Mouse (Mus musculus): ENCODE results near the gene Pitpnb. TPM values are rescaled to one million over a fixed set of nuclear protein-coding genes. Genes with fewer than 3 reads are reported as not detected.

Pitpnb gene
- total RNA-seq (2014; fragmentation: Nextera tagmentation): 84.8 and 93.5 TPM in 2 replicates
- 14.9 and 19.3 TPM in 2 replicates for total RNA-seq (2017)
- 19.5 and 31.5 TPM in 2 replicates for polyA plus RNA-seq (2012)

GRCm38 (mm10) chr5:111330417-111331098, at the start of gene Pitpnb:
Pitpnb (plus strand) TSS chr5:111330763.
- Histone ChIP-seq H3K27me3 (ENCODE audit: insufficient read depth, low read length) (no peaks in the 10 kb centered on the region), H3K4me3 (ENCODE audit: low read depth, low read length) (peak within 1 kb of the TSS; percentile 93), H3K36me3 (replicated peaks) (peaks cover 31% of the 10 kb centered on the region), H3K4me1 (ENCODE audit: insufficient read depth, low read depth, low read length) (peaks cover 43% of the 10 kb centered on the region), H3K9me3 (replicated peaks) (no peaks in the 10 kb centered on the region)
- DNase-seq (ENCODE audit: low spot score) (peak; percentile 99), ATAC-seq (ENCODE audit: extremely low read depth, insufficient number of reproducible peaks, low FRiP score, poor library complexity, severe bottlenecking) (peak; percentile 89)
- TF ChIP-seq GATA1 (IDR thresholded peaks at IDR 0.05; ENCODE audit: borderline replicate concordance, low read length) (no peak), GATA2 (IDR thresholded peaks at IDR 0.05; ENCODE audit: borderline replicate concordance, low read depth, low read length) (no peak), TAL1 (conservative IDR thresholded peaks at IDR 0.05; ENCODE audit: low read depth, low read length) (no peak), CTCF (IDR thresholded peaks at IDR 0.05; ENCODE audit: low read depth, low read length) (no peak), POLR2AphosphoS5 (IDR thresholded peaks at IDR 0.05; ENCODE audit: insufficient replicate concordance, low read depth, low read length) (no peak)

GRCm38 (mm10) chr5:111284420-111285175, 46.0 kb upstream of the Pitpnb start:
- DNase-seq (ENCODE audit: low spot score): no peak

GRCm38 (mm10) chr5:111287571-111287970, 43.0 kb upstream of the Pitpnb start:
- Histone ChIP-seq H3K4me3 (ENCODE audit: low read depth, low read length) (no peak overlapping the region), H3K9me3 (replicated peaks) (no peaks in the 10 kb centered on the region), H3K36me3 (replicated peaks) (no peaks in the 10 kb centered on the region), H3K4me1 (ENCODE audit: insufficient read depth, low read depth, low read length) (no peaks in the 10 kb centered on the region), H3K27me3 (ENCODE audit: insufficient read depth, low read length) (no peaks in the 10 kb centered on the region)
- DNase-seq (ENCODE audit: low spot score) (no peak), ATAC-seq (ENCODE audit: extremely low read depth, insufficient number of reproducible peaks, low FRiP score, poor library complexity, severe bottlenecking) (no peak)
- TF ChIP-seq GATA2 (IDR thresholded peaks at IDR 0.05; ENCODE audit: borderline replicate concordance, low read depth, low read length): no peak
- no peak for TF ChIP-seq GATA1 (IDR thresholded peaks at IDR 0.05; ENCODE audit: borderline replicate concordance, low read length)
- TF ChIP-seq POLR2AphosphoS5 (IDR thresholded peaks at IDR 0.05; ENCODE audit: insufficient replicate concordance, low read depth, low read length): no peak
- no peak for TF ChIP-seq TAL1 (conservative IDR thresholded peaks at IDR 0.05; ENCODE audit: low read depth, low read length)

More at GRCm38 (mm10) chr5:111284420-111285175, 46.0 kb upstream of the Pitpnb start:
- no peak for ATAC-seq (ENCODE audit: extremely low read depth, insufficient number of reproducible peaks, low FRiP score, poor library complexity, severe bottlenecking)
- TF ChIP-seq GATA2 (IDR thresholded peaks at IDR 0.05; ENCODE audit: borderline replicate concordance, low read depth, low read length): no peak
- no peak for TF ChIP-seq TAL1 (conservative IDR thresholded peaks at IDR 0.05; ENCODE audit: low read depth, low read length)
- TF ChIP-seq CTCF (IDR thresholded peaks at IDR 0.05; ENCODE audit: low read depth, low read length): no peak
- no peak for TF ChIP-seq POLR2AphosphoS5 (IDR thresholded peaks at IDR 0.05; ENCODE audit: insufficient replicate concordance, low read depth, low read length)
- TF ChIP-seq GATA1 (IDR thresholded peaks at IDR 0.05; ENCODE audit: borderline replicate concordance, low read length): no peak
- Histone ChIP-seq H3K9me3 (replicated peaks) (no peaks in the 10 kb centered on the region), H3K4me1 (ENCODE audit: insufficient read depth, low read depth, low read length) (no peaks in the 10 kb centered on the region), H3K36me3 (replicated peaks) (no peaks in the 10 kb centered on the region), H3K27me3 (ENCODE audit: insufficient read depth, low read length) (0 out of 2 replicates have a peak, but pooled peaks cover 3% of the 10 kb centered on the region), H3K4me3 (ENCODE audit: low read depth, low read length) (no peak overlapping the region)

- Histone ChIP-seq H3K36me3 (replicated peaks) (no peaks in the 10 kb centered on the region), H3K4me1 (ENCODE audit: insufficient read depth, low read depth, low read length) (no peaks in the 10 kb centered on the region), H3K27me3 (ENCODE audit: insufficient read depth, low read length) (no peaks in the 10 kb centered on the region), H3K4me3 (ENCODE audit: low read depth, low read length) (no peak overlapping the region), H3K9me3 (replicated peaks) (no peaks in the 10 kb centered on the region)
- DNase-seq (ENCODE audit: low spot score) (no peak), ATAC-seq (ENCODE audit: extremely low read depth, insufficient number of reproducible peaks, low FRiP score, poor library complexity, severe bottlenecking) (no peak)
- TF ChIP-seq POLR2AphosphoS5 (IDR thresholded peaks at IDR 0.05; ENCODE audit: insufficient replicate concordance, low read depth, low read length) (no peak), GATA1 (IDR thresholded peaks at IDR 0.05; ENCODE audit: borderline replicate concordance, low read length) (no peak), TAL1 (conservative IDR thresholded peaks at IDR 0.05; ENCODE audit: low read depth, low read length) (no peak), CTCF (IDR thresholded peaks at IDR 0.05; ENCODE audit: low read depth, low read length) (no peak), GATA2 (IDR thresholded peaks at IDR 0.05; ENCODE audit: borderline replicate concordance, low read depth, low read length) (no peak)
Measured at GRCm38 (mm10) chr5:111288486-111288885, 42.1 kb upstream of the Pitpnb start.

- DNase-seq (ENCODE audit: low spot score): no peak
- ATAC-seq (ENCODE audit: extremely low read depth, insufficient number of reproducible peaks, low FRiP score, poor library complexity, severe bottlenecking): no peak
- no peaks in the 10 kb centered on the region for H3K9me3 ChIP-seq (replicated peaks)
- H3K4me3 ChIP-seq (ENCODE audit: low read depth, low read length): no peak overlapping the region
- no peaks in the 10 kb centered on the region for H3K4me1 ChIP-seq (ENCODE audit: insufficient read depth, low read depth, low read length)
- H3K27me3 ChIP-seq (ENCODE audit: insufficient read depth, low read length): no peaks in the 10 kb centered on the region
- TF ChIP-seq TAL1 (conservative IDR thresholded peaks at IDR 0.05; ENCODE audit: low read depth, low read length) (no peak), POLR2AphosphoS5 (IDR thresholded peaks at IDR 0.05; ENCODE audit: insufficient replicate concordance, low read depth, low read length) (no peak), GATA1 (IDR thresholded peaks at IDR 0.05; ENCODE audit: borderline replicate concordance, low read length) (no peak), GATA2 (IDR thresholded peaks at IDR 0.05; ENCODE audit: borderline replicate concordance, low read depth, low read length) (no peak), CTCF (IDR thresholded peaks at IDR 0.05; ENCODE audit: low read depth, low read length) (no peak)
- H3K36me3 ChIP-seq (replicated peaks): no peaks in the 10 kb centered on the region
Measured at GRCm38 (mm10) chr5:111290071-111290470, 40.5 kb upstream of the Pitpnb start.

- H3K4me3 ChIP-seq (ENCODE audit: low read depth, low read length): no peak overlapping the region
- no peaks in the 10 kb centered on the region for H3K9me3 ChIP-seq (replicated peaks)
- H3K36me3 ChIP-seq (replicated peaks): no peaks in the 10 kb centered on the region
- ATAC-seq (ENCODE audit: extremely low read depth, insufficient number of reproducible peaks, low FRiP score, poor library complexity, severe bottlenecking) (no peak), DNase-seq (ENCODE audit: low spot score) (no peak)
- no peak for TF ChIP-seq CTCF (IDR thresholded peaks at IDR 0.05; ENCODE audit: low read depth, low read length)
- TF ChIP-seq GATA2 (IDR thresholded peaks at IDR 0.05; ENCODE audit: borderline replicate concordance, low read depth, low read length): no peak
- TF ChIP-seq GATA1 (IDR thresholded peaks at IDR 0.05; ENCODE audit: borderline replicate concordance, low read length): no peak
- no peak for TF ChIP-seq TAL1 (conservative IDR thresholded peaks at IDR 0.05; ENCODE audit: low read depth, low read length)
- H3K27me3 ChIP-seq (ENCODE audit: insufficient read depth, low read length): no peaks in the 10 kb centered on the region
- H3K4me1 ChIP-seq (ENCODE audit: insufficient read depth, low read depth, low read length): no peaks in the 10 kb centered on the region
Measured at GRCm38 (mm10) chr5:111291639-111292038, 38.9 kb upstream of the Pitpnb start.

All from G1E (cell line).